Mouse (Mus musculus): ENCODE data around the gene Pagr1a. TPM values are rescaled to one million over a fixed set of nuclear protein-coding genes. Genes with fewer than 3 reads are reported as not detected.

The Pagr1a gene
- polyA plus RNA-seq (2015; fragmentation: Nextera tagmentation; extraction: Ambion mirVana), result 28.1 and 46.9 TPM in 2 replicates

DNA sequence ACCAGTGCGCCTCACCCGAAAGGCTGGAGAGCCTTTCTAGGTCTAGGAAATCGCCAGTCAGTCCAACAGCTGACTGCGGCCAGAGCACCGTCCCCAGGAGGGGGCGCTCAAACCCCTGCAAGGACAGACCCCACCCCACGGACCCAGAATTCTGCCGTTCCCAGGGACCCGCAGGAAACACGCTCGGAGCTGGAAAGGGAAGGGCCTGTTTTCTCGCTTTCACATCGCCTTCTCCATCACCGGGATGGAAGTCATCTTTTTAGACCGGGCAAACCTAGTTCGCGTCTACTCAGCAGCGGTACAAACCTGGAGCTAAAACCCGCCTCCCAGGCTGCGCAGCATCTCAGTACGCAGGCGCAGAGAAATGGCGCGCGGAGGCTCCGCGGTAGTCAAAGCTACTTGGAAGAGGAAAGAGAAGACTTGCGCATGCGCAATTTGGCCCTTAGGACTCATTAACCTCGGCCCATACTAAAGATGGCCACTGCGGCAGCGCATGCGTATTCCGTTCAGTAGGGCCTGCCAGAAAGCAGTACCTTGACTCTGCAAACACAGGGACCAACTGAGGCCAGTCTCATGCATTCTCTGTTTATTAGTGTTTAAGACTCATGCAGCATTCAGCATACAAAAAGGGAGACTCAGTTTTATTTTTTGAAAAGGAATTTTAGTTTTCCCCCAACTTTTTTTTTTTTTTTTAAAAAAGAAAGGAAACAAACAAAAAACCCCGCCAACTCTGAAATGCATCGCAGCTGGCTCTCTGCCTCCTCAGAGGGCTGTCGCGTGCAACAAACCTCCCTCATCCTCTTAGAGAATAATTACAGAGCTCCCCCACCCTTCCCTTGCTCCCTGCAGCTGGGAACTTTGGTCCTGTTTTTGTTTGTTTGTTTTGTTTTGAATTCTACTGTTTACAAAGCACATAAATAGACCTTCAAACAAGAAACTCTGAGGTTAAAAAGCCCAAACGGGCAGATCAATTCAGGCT is at the start of gene Pagr1a:
Gene Pagr1a, minus strand, starts transcription at position 382 of the 979 bp plus-strand sequence.
- peak within 1 kb of the TSS; percentile 84 for H3K4me2 ChIP-seq
- ATAC-seq (ENCODE audit: low FRiP score, low read depth), result peak; percentile 84
- H3K4me1 ChIP-seq (replicated peaks), result peaks cover 71% of the 10 kb centered on the region
- no peaks in the 10 kb centered on the region for H3K9me3 ChIP-seq
- H3K27ac ChIP-seq (replicated peaks), result peak within 1 kb of the TSS; percentile 95
- peak within 1 kb of the TSS; percentile 66 for H3K4me3 ChIP-seq
- peaks cover 28% of the 10 kb centered on the region for H3K36me3 ChIP-seq
- H3K9ac ChIP-seq, result peak within 1 kb of the TSS; percentile 85
- H3K27me3 ChIP-seq, result no peaks in the 10 kb centered on the region
- WGBS, result 4% methylated on average over 39 of the region's 39 CpGs

DNA sequence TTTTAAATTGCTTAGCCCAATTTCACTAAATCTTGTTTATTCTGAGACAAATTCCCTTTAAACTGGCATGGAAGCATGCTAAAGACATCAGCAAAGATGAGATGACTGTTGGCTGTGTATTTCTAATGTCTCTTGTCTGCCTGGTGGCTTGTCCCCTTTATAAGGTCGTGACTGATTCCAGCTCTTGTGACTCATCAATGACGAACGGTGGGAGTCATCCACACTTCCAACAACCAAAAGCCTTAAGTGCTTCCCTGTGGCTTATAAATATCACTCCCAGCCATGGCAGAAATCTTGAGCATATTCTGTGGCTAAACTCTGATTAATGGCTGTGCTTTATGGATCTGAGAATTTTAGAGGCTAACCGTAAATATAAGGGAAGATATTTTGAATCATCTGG is 49.2 kb upstream of the Pagr1a start:
- Histone ChIP-seq H3K4me1 (replicated peaks) (no peaks in the 10 kb centered on the region), H3K9ac (no peak overlapping the region), H3K27me3 (no peaks in the 10 kb centered on the region), H3K27ac (replicated peaks) (no peak overlapping the region), H3K4me3 (no peak overlapping the region), H3K4me2 (no peak overlapping the region), H3K9me3 (no peaks in the 10 kb centered on the region), H3K36me3 (no peaks in the 10 kb centered on the region)
- ATAC-seq (ENCODE audit: low FRiP score, low read depth), result no peak
- WGBS, result 80% methylated on average over 4 of the region's 4 CpGs

DNA sequence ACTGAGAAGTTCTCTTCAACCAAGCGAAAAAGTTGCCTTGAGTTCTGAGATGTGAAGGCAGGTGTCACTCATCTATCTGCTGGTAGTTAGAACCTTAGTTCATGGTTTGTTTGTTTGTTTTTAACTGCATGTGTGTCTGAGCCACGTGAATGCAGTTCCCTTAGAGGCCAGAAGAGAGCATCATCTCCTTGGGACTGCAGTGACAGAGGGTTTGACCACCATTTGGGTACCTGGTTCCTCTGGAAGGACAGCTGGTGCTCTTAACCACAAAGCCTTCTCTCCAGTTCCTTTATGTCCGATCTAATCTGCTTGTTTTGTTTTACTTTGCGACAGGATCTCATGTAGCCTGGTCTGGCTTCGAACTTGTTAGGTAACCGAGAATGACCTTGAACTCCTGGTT is 48.4 kb upstream of the Pagr1a start:
- Histone ChIP-seq H3K36me3 (no peaks in the 10 kb centered on the region), H3K4me3 (no peak overlapping the region), H3K4me1 (replicated peaks) (no peaks in the 10 kb centered on the region), H3K27ac (replicated peaks) (no peak overlapping the region), H3K9ac (no peak overlapping the region), H3K9me3 (no peaks in the 10 kb centered on the region), H3K4me2 (no peak overlapping the region), H3K27me3 (no peaks in the 10 kb centered on the region)
- no peak for ATAC-seq (ENCODE audit: low FRiP score, low read depth)
- 87% methylated on average over 6 of the region's 6 CpGs for WGBS

- no peaks in the 10 kb centered on the region for H3K4me1 ChIP-seq (replicated peaks)
- H3K9ac ChIP-seq, result no peak overlapping the region
- H3K4me3 ChIP-seq, result no peak overlapping the region
- H3K9me3 ChIP-seq, result no peaks in the 10 kb centered on the region
- H3K27ac ChIP-seq (replicated peaks), result no peak overlapping the region
- WGBS, result 66% methylated on average over 5 of the region's 5 CpGs
- H3K27me3 ChIP-seq, result no peaks in the 10 kb centered on the region
- no peak for ATAC-seq (ENCODE audit: low FRiP score, low read depth)
- H3K4me2 ChIP-seq, result no peak overlapping the region
- no peaks in the 10 kb centered on the region for H3K36me3 ChIP-seq
Measured at GRCm38 (mm10) chr7:127055026-127055585, 38.0 kb upstream of the Pagr1a start.

- peak within 1 kb of the TSS; percentile 61 for H3K9ac ChIP-seq
- H3K4me3 ChIP-seq, result peak within 1 kb of the TSS; percentile 60
- no peaks in the 10 kb centered on the region for H3K27me3 ChIP-seq
- under 1% methylated on average over 53 of the region's 53 CpGs for WGBS
- peaks cover 8% of the 10 kb centered on the region for H3K4me1 ChIP-seq (replicated peaks)
- peak; percentile 90 for ATAC-seq (ENCODE audit: low FRiP score, low read depth)
- H3K4me2 ChIP-seq, result peak within 1 kb of the TSS; percentile 97
- H3K9me3 ChIP-seq, result no peaks in the 10 kb centered on the region
- no peaks in the 10 kb centered on the region for H3K36me3 ChIP-seq
- peak within 1 kb of the TSS; percentile 69 for H3K27ac ChIP-seq (replicated peaks)
Measured at GRCm38 (mm10) chr7:127041851-127042672, 24.9 kb upstream of the Pagr1a start, which contains the start of gene Kif22. TSS of gene Kif22 (minus strand) at chr7:127042471.

DNA sequence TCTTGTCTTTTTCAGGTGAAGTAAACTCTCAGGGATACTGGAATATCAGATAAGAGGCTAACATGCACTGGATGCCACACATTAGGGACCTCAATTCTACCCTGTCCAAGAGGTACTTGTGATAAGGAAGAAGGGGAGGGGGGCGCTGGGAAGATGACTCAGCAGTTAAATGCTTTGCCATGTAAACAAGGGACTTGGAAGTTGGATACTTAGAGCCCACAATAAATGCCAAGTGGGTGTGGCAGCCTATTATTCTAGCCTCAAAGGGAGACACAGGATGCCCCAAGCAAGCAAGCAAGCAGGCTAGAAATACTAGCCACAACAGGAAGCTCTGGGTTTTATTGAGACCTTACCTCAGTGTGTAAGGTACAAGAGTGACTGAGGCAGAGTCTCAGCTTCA is 14.1 kb upstream of the Pagr1a start:
- ATAC-seq (ENCODE audit: low FRiP score, low read depth), result no peak
- H3K36me3 ChIP-seq, result no peaks in the 10 kb centered on the region
- peaks cover 12% of the 10 kb centered on the region for H3K4me1 ChIP-seq (replicated peaks)
- 93% methylated on average over 1 of the region's 1 CpGs for WGBS
- no peak overlapping the region for H3K27ac ChIP-seq (replicated peaks)
- no peaks in the 10 kb centered on the region for H3K27me3 ChIP-seq
- no peak overlapping the region for H3K4me3 ChIP-seq
- no peak overlapping the region for H3K4me2 ChIP-seq
- H3K9me3 ChIP-seq, result no peaks in the 10 kb centered on the region
- no peak overlapping the region for H3K9ac ChIP-seq

- WGBS, result 98% methylated on average over 1 of the region's 1 CpGs
Measured at GRCm38 (mm10) chr7:127030172-127030571, 13.0 kb upstream of the Pagr1a start.

GRCm38 (mm10) chr7:127027885-127028284 is 10.7 kb upstream of the Pagr1a start:
- Histone ChIP-seq H3K4me2 (peak overlapping the region; percentile 89), H3K27ac (replicated peaks) (peak overlapping the region; percentile 98), H3K36me3 (peaks cover 7% of the 10 kb centered on the region; the same call in 1 of the 2 replicates), H3K27me3 (no peaks in the 10 kb centered on the region), H3K9ac (peak overlapping the region; percentile 41), H3K9me3 (no peaks in the 10 kb centered on the region), H3K4me1 (replicated peaks) (peaks cover 34% of the 10 kb centered on the region), H3K4me3 (peak overlapping the region; percentile 74)
- 56% methylated on average over 8 of the region's 8 CpGs for WGBS
- ATAC-seq (ENCODE audit: low FRiP score, low read depth), result peak; percentile 0; the same call in 1 of the 2 replicates

More at GRCm38 (mm10) chr7:127030172-127030571, 13.0 kb upstream of the Pagr1a start:
- H3K9me3 ChIP-seq, result no peaks in the 10 kb centered on the region
- H3K27ac ChIP-seq (replicated peaks), result no peak overlapping the region
- H3K27me3 ChIP-seq, result no peaks in the 10 kb centered on the region
- no peak overlapping the region for H3K4me3 ChIP-seq
- no peak overlapping the region for H3K9ac ChIP-seq
- peaks cover 12% of the 10 kb centered on the region for H3K4me1 ChIP-seq (replicated peaks)
- no peak for ATAC-seq (ENCODE audit: low FRiP score, low read depth)
- H3K4me2 ChIP-seq, result no peak overlapping the region
- no peaks in the 10 kb centered on the region for H3K36me3 ChIP-seq

DNA sequence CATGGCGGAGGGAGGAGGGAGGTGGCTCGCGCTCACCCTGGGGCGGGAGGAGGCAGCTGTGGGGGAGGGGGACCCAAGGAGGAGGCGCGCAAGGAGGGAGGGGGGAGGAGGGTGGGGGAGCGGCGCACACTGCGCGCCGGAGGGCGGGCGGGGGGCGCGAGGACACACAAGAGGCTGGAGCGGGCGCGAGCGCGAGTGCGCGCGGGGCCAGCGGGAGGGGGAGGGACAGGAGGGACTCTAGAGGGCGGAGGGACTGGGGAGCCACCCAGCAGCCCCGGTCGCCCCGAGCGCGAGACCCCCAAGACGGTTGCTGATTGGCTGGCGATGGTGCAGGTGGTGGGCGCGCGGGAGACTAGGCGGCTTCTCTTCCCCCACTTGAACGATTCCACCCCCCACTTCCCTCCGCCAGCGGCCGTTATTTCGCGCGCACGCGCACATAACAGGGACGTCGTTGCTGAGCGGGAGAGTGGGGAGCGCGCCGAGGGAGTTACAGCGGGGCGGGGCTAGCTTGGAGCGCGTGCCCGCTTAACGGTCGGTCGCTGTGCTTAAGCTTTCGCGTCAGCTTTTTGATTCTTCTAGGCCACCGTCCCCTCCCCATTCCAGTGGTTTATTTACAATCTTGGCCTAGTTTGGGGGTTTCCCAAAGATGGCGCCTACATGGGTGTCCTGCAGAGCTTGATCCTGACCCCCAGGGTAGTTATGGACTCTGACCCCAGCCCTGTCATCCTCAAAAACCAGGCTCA is 10.0 kb upstream of the Pagr1a start, which contains the start of gene Maz:
Gene Maz, minus strand, starts transcription at position 54 of the 743 bp plus-strand sequence.
- under 1% methylated on average over 35 of the region's 63 CpGs for WGBS
- H3K4me1 ChIP-seq (replicated peaks), result peaks cover 41% of the 10 kb centered on the region
- peak within 1 kb of the TSS; percentile 89 for H3K4me2 ChIP-seq
- no peaks in the 10 kb centered on the region for H3K9me3 ChIP-seq
- H3K9ac ChIP-seq, result peak within 1 kb of the TSS; percentile 89
- peak within 1 kb of the TSS; percentile 74 for H3K4me3 ChIP-seq
- peak within 1 kb of the TSS; percentile 98 for H3K27ac ChIP-seq (replicated peaks)
- H3K36me3 ChIP-seq, result peaks cover 14% of the 10 kb centered on the region
- no peaks in the 10 kb centered on the region for H3K27me3 ChIP-seq
- peak; percentile 94 for ATAC-seq (ENCODE audit: low FRiP score, low read depth)

DNA sequence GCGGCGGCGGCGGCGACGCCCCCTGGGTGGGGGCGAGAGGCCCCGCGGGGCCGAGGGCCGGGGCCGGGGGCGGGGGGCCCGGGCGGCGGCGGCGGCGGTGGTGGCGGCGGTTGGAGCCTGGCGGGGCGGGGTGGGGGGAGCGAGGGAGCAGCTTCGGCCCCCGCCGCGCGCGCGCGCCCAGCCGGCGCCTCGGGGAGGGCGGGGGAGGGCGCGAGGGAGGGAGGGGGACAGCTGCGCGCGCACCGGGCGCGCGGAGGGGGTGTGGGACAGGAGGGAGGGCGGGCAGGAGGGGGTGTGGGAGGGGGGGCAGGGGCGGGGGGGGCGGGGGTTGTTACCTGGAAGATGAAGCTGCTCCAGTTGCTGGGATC is 9.4 kb upstream of the Pagr1a start:
- peak overlapping the region; percentile 89 for H3K4me2 ChIP-seq
- peak overlapping the region; percentile 74 for H3K4me3 ChIP-seq
- peak overlapping the region; percentile 89 for H3K9ac ChIP-seq
- peaks cover 47% of the 10 kb centered on the region for H3K4me1 ChIP-seq (replicated peaks)
- peaks cover 14% of the 10 kb centered on the region for H3K36me3 ChIP-seq
- H3K9me3 ChIP-seq, result no peaks in the 10 kb centered on the region
- H3K27ac ChIP-seq (replicated peaks), result peak overlapping the region; percentile 98
- no peak for ATAC-seq (ENCODE audit: low FRiP score, low read depth)
- H3K27me3 ChIP-seq, result no peaks in the 10 kb centered on the region
- no CpG with 5 or more reads among the region's 48 CpGs for WGBS

DNA sequence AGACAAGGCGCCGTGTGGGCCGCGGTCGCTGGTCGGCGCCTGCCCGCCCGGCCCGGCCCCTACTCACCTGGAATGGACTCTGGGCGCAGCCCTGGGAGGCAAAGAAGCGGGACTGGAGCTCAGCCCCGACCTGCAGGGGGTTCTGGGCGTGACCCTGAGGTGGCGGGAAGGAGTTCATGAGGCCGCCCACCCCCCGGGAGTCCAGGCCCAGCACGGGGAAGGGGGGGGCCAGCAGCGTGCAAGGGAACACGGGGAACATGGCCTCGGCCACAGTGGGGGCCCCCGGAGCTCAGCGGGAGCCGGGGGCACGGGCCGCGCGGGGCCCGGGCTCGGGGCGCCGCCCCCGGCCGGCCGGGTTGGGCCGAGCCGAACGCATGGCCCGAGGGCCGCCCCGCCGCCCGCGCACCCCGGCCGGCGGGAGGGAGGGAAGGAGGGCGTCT is 9.0 kb upstream of the Pagr1a start:
- Histone ChIP-seq H3K9ac (peak overlapping the region; percentile 89), H3K27ac (replicated peaks) (peak overlapping the region; percentile 98), H3K4me1 (replicated peaks) (peaks cover 51% of the 10 kb centered on the region), H3K27me3 (no peaks in the 10 kb centered on the region), H3K36me3 (peaks cover 14% of the 10 kb centered on the region), H3K4me2 (peak overlapping the region; percentile 89), H3K4me3 (peak overlapping the region; percentile 74), H3K9me3 (no peaks in the 10 kb centered on the region)
- ATAC-seq (ENCODE audit: low FRiP score, low read depth), result peak; percentile 4; the same call in 1 of the 2 replicates
- WGBS, result 1% methylated on average over 23 of the region's 48 CpGs

Data from hindbrain, embryonic 15.5 days (tissue).